Mouse (Mus musculus) CH12.LX (cell line): ENCODE measurements at regions not wholly inside any gene's neighbourhood (a gene's known extent, or its start where the extent isn't known, plus 50 kb on each side); places are given as distances from the start of the nearest gene placed in this dataset.

ENCODE experiments used
- CTCF ChIP-seq, 2 experiments: IDR thresholded peaks in 1 of 2; conservative IDR thresholded peaks in 1 of 2; 2 replicates each; pipeline ENCODE4 v1.5.1; 2011 to 2012; ENCODE audit warnings: low read depth in 2 of 2, low read length in 2 of 2, improper control_type of control experiment in 1 of 2, inconsistent platforms in 1 of 2, mild to moderate bottlenecking in 1 of 2, moderate library complexity in 1 of 2
- MAX ChIP-seq: IDR thresholded peaks from 2 replicates; pipeline ENCODE4 v1.6.1; 2011; ENCODE audit warnings: low read length, improper control_type of control experiment
- POLR2A ChIP-seq: IDR thresholded peaks from 2 replicates; pipeline ENCODE4 v1.6.1; 2011; ENCODE audit warnings: low read depth, mild to moderate bottlenecking, improper control_type of control experiment, low read length
- SMC3 ChIP-seq: IDR thresholded peaks from 2 replicates; pipeline ENCODE4 v1.6.1; 2011; ENCODE audit warnings: low read depth, low read length, improper control_type of control experiment
- UBTF ChIP-seq: IDR thresholded peaks from 2 replicates; pipeline ENCODE4 v1.6.1; 2012; ENCODE audit warnings: low read depth, mild to moderate bottlenecking, inconsistent platforms, low read length, improper control_type of control experiment, moderate library complexity

GRCm38 (mm10) chr10:87351400-87352172, 141.9 kb downstream of the Ascl1 start:
- TF ChIP-seq CTCF (conservative IDR thresholded peaks at IDR 0.05 in 1 of 2, IDR thresholded peaks at IDR 0.05 in 1 of 2; ENCODE audit: low read depth in 2 of 2, low read length in 2 of 2) (no peak), SMC3 (no peak), UBTF (no peak), MAX (no peak), POLR2A (no peak)
